In the genomic region with DNA sequence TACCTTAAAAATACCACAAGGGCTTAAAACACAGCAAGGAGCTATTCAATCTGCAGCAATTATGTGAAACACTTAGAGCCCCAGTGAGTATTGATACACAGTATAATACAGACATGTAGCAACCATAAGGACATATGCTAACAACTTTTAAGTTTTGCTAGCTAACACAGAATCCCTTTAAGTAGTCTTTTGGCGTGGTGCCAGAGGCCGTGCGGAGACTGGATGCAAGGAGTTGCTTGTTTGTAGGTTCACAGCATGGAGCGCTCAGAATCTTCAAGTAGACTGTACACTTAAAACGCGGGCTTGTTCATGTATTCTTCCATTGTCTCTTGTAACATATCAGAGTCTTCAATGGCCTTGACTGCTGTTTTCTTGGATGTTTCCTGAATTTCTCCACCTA, we compare ENCODE assay signal across 13 mouse cellular contexts. TPM values are rescaled to one million over a fixed set of nuclear protein-coding genes. Genes with fewer than 3 reads are reported as not detected.
"Had no signal": no experiment of that assay in that cellular context is flagged by ENCODE, and none has a peak within 500 bp of the region (broad histone marks: within the 10 kb centered on the region; RNA-seq: fewer than 3 reads in every experiment).

No protein-coding gene starts in this region.

RNA-seq across cellular contexts. Expression of gene Ctse, which starts 5.9 kb away (rescaled TPM):
- polyA plus RNA-seq: limb, embryonic 10.5 days; midbrain, embryonic 10.5 days; neural tube, embryonic 14.5 days had no signal

RNA-seq across cellular contexts. Expression of gene Avpr1b, which starts 33.2 kb away (rescaled TPM):
- polyA plus RNA-seq: kidney, postnatal 0 days; limb, embryonic 10.5 days; limb, embryonic 15.5 days; liver, embryonic 12.5 days; liver, embryonic 16.5 days; lung, embryonic 15.5 days; midbrain, embryonic 10.5 days; midbrain, embryonic 15.5 days; neural tube, embryonic 14.5 days; spleen, adult 2 months; stomach, embryonic 15.5 days; testis, adult 2 months; thymus, postnatal 0 days had no signal
